In genomic region chr9:123259896-123260610, GRCm38 (mm10) we compare ENCODE assay signal across 8 mouse cellular contexts. TPM values are rescaled to one million over a fixed set of nuclear protein-coding genes. Genes with fewer than 3 reads are reported as not detected.
DNase-seq lines count a peak whose midpoint lies in the region; ATAC-seq and TF ChIP-seq lines count a peak whose summit lies in the region.

No protein-coding gene starts in this region.

- peak overlapping the region; percentile 84 for H3K4me2 ChIP-seq in intestine, embryonic 14.5 days (ENCODE audit: low read length)
- peak overlapping the region; percentile 94 for H3K4me2 ChIP-seq in limb, embryonic 14.5 days (replicated peaks; ENCODE audit: low read depth, low read length, severe bottlenecking)

- WGBS in intestine, embryonic 14.5 days: under 1% methylated on average over 81 of the region's 92 CpGs
- WGBS in limb, embryonic 14.5 days: under 1% methylated on average over 51 of the region's 92 CpGs

- H3K27ac ChIP-seq in intestine, embryonic 14.5 days (ENCODE audit: low read depth): peak overlapping the region; percentile 77
- H3K27ac ChIP-seq in limb, embryonic 14.5 days (replicated peaks; ENCODE audit: low read depth, low read length): peak overlapping the region; percentile 58

- H3K36me3 ChIP-seq in intestine, embryonic 14.5 days (ENCODE audit: control insufficient read depth, insufficient read depth, low read length): no peaks in the 10 kb centered on the region
- H3K36me3 ChIP-seq in limb, embryonic 14.5 days (ENCODE audit: control insufficient read depth, insufficient read depth, low read length): no peaks in the 10 kb centered on the region

- peak; percentile 81 for ATAC-seq in intestine, embryonic 14.5 days (replicated peaks; ENCODE audit: low FRiP score, low TSS enrichment, low read depth)
- peak; percentile 70 for ATAC-seq in limb, embryonic 14.5 days (ENCODE audit: low FRiP score, low read depth)
- ATAC-seq in monocyte, adult 5-6 weeks (replicated peaks; ENCODE audit: insufficient number of reproducible peaks, low FRiP score, low TSS enrichment, poor library complexity, severe bottlenecking): 0 out of 2 replicates have a peak, but pooled peaks have one; percentile 78

- peaks cover 4% of the 10 kb centered on the region; the same call in 1 of the 2 replicates for H3K27me3 ChIP-seq in intestine, embryonic 14.5 days (replicated peaks; ENCODE audit: control insufficient read depth, insufficient read depth, low read length)
- peaks cover 19% of the 10 kb centered on the region for H3K27me3 ChIP-seq in limb, embryonic 14.5 days (ENCODE audit: control insufficient read depth, insufficient read depth, low read length)

- H3K4me3 ChIP-seq in intestine, embryonic 14.5 days (ENCODE audit: low read depth, low read length): peak overlapping the region; percentile 78
- H3K4me3 ChIP-seq in limb, embryonic 14.5 days (replicated peaks; ENCODE audit: low read length): peak overlapping the region; percentile 74

- no peaks in the 10 kb centered on the region; the same call in 1 of the 2 replicates for H3K4me1 ChIP-seq in intestine, embryonic 14.5 days (replicated peaks; ENCODE audit: control insufficient read depth, insufficient read depth, low read length)
- H3K4me1 ChIP-seq in limb, embryonic 14.5 days (ENCODE audit: control insufficient read depth, insufficient read depth, low read length): no peaks in the 10 kb centered on the region

- peak; percentile 81 for DNase-seq in kidney, adult 9 months
- DNase-seq in kidney, adult 8-10 months: no peak
- DNase-seq in adrenal gland, postnatal 25 days: peak; percentile 51
- DNase-seq in forelimb bud, embryonic 11.5 days (ENCODE audit: low read depth, low spot score): peak; percentile 83
- DNase-seq in intestine, embryonic 14.5 days (ENCODE audit: low spot score): peak; percentile 88
- peak; percentile 69 for DNase-seq in limb, embryonic 14.5 days (ENCODE audit: low spot score)
- DNase-seq in testis, postnatal 10 days (ENCODE audit: low spot score): peak; percentile 59

- no peak for TF ChIP-seq POLR2A in limb, embryonic 14.5 days (IDR thresholded peaks at IDR 0.05; ENCODE audit: borderline replicate concordance, extremely low read depth, insufficient read depth, insufficient read length)

- H3K9ac ChIP-seq in intestine, embryonic 14.5 days (ENCODE audit: low read length): peak overlapping the region; percentile 55
- peak overlapping the region; percentile 70 for H3K9ac ChIP-seq in limb, embryonic 14.5 days (ENCODE audit: low read depth, low read length, severe bottlenecking)

- no peaks in the 10 kb centered on the region for H3K9me3 ChIP-seq in intestine, embryonic 14.5 days (ENCODE audit: control insufficient read depth, low read length)
- H3K9me3 ChIP-seq in limb, embryonic 14.5 days (ENCODE audit: control insufficient read depth, low read length): no peaks in the 10 kb centered on the region

RNA-seq across cellular contexts. Expression of gene Tmem158, which starts 0.5 kb away (rescaled TPM):
- total RNA-seq in adrenal gland, postnatal 25 days (2021): 7.9 and 9.5 TPM in 2 replicates
- polyA plus RNA-seq in intestine, embryonic 14.5 days (2014; fragmentation: Nextera tagmentation; extraction: Ambion mirVana): 9.7 and 10.9 TPM in 2 replicates
- 32.0 and 54.9 TPM in 2 replicates for polyA plus RNA-seq in limb, embryonic 14.5 days (2012; rRNA removed)
- 19.6 and 24.0 TPM in 2 replicates for polyA plus RNA-seq in limb, embryonic 14.5 days (2014; fragmentation: Nextera tagmentation; extraction: Ambion mirVana)
- total RNA-seq in monocyte, adult 5-6 weeks (2017): 0.57 to 1.3 TPM (median 1.2 TPM) in 3 replicates

RNA-seq across cellular contexts. Expression of gene Cdcp1, which starts 44.2 kb away (rescaled TPM):
- total RNA-seq in adrenal gland, postnatal 25 days (2021): 0.12 and 0.24 TPM in 2 replicates
- 17.5 and 18.7 TPM in 2 replicates for polyA plus RNA-seq in intestine, embryonic 14.5 days (2014; fragmentation: Nextera tagmentation; extraction: Ambion mirVana)
- 6.1 and 7.1 TPM in 2 replicates for polyA plus RNA-seq in limb, embryonic 14.5 days (2012; rRNA removed)
- polyA plus RNA-seq in limb, embryonic 14.5 days (2014; fragmentation: Nextera tagmentation; extraction: Ambion mirVana): 9.1 and 9.3 TPM in 2 replicates
- total RNA-seq in monocyte, adult 5-6 weeks (2017): not detected in 3 replicates

Comparison
In these comparisons a context has a peak if more than half of its experiments do, and no peak if none do; other contexts are left out.
1. DNase-seq: peak in kidney, adult 9 months (single experiment), adrenal gland, postnatal 25 days (single experiment), forelimb bud, embryonic 11.5 days (single experiment), intestine, embryonic 14.5 days (single experiment), limb, embryonic 14.5 days (single experiment) and testis, postnatal 10 days (single experiment); none in kidney, adult 8-10 months (0 of 2).
2. Peak in every context shown above with its lines, with median percentiles within 50 percentile points of each other: ATAC-seq.